Mouse (Mus musculus): ENCODE results near the gene Thbs3.

DNA sequence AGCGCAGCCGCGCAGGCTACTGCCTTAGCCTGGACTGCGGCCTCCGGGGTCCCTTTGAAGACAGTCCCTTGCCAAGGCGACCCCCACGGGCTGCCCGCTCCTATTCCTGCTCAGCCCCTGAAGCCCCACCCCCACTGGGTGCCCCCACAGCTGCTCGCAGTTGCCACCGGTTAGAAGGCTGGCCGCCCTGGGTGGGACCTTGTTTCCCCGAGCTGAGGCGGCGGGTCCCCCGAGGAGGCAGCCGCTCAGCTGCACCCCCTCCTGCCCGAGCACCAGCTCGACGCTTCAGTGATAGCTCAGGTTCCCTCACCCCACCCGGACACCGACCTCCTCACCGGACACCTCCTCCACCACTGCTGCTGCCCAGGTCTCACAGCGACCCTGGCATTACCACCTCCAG, 27.8 kb upstream of the Thbs3 start:
- TF ChIP-seq CTCF (IDR thresholded peaks at IDR 0.05) (no peak), EP300 (IDR thresholded peaks at IDR 0.05) (no peak)
